Mouse (Mus musculus) liver, postnatal 0 days (tissue): ENCODE data around the gene Fndc9.

Source experiments
- CTCF ChIP-seq: sonication (generic); IDR thresholded peaks from 2 replicates; pipeline ENCODE4 v1.5.1; 2016; ENCODE audit warnings: antibody characterized with exemption, low read depth
- EP300 ChIP-seq: IDR thresholded peaks from 2 replicates; pipeline ENCODE4 v1.6.1; 2016; ENCODE audit warnings: antibody characterized with exemption, low read depth, mild to moderate bottlenecking

- TF ChIP-seq EP300: no peak
- no peak for TF ChIP-seq CTCF
These were observed 15.1 kb upstream of the Fndc9 start for GRCm38 (mm10) chr11:46220211-46220610.
